Mouse (Mus musculus) liver, embryonic 13.5 days (tissue): ENCODE measurements around the gene Nceh1. TPM values are rescaled to one million over a fixed set of nuclear protein-coding genes. Genes with fewer than 3 reads are reported as not detected.

Experiments used
- ATAC-seq: fragments of 200-750 bp; cut with Nextera tagmentation; 2 replicates; pipeline ENCODE4 v1.8.0; 2017; ENCODE audit warnings: low read depth, mild to moderate bottlenecking, moderate number of reproducible peaks, moderate library complexity
- DNase-seq: peaks from one replicate; pipeline ENCODE4 v3.0.0; 2022
- H3K27ac ChIP-seq: fragments of 300-500 bp; sonication (generic); 2 replicates; pipeline ENCODE4 v1.5.1; 2015; ENCODE audit warnings: moderate library complexity, mild to moderate bottlenecking, inconsistent platforms
- H3K27me3 ChIP-seq: fragments of 300-500 bp; sonication (generic); 2 replicates; pipeline ENCODE4 v1.6.1; 2015; ENCODE audit warnings: mild to moderate bottlenecking, inconsistent platforms
- H3K36me3 ChIP-seq: fragments of 300-500 bp; sonication (generic); 2 replicates; pipeline ENCODE4 v1.6.1; 2015; ENCODE audit warnings: mild to moderate bottlenecking, inconsistent platforms
- H3K4me1 ChIP-seq: fragments of 300-500 bp; sonication (generic); replicated peaks from 2 replicates; pipeline ENCODE4 v1.6.1; 2015; ENCODE audit warnings: inconsistent platforms
- H3K4me2 ChIP-seq: fragments of 300-500 bp; sonication (generic); 2 replicates; pipeline ENCODE4 v1.6.1; 2015; ENCODE audit warnings: inconsistent platforms, mild to moderate bottlenecking, moderate library complexity
- H3K4me3 ChIP-seq: fragments of 300-500 bp; sonication (generic); replicated peaks from 2 replicates; pipeline ENCODE4 v1.5.1; 2015; ENCODE audit warnings: mild to moderate bottlenecking, inconsistent platforms
- H3K9ac ChIP-seq: fragments of 300-500 bp; sonication (generic); 2 replicates; pipeline ENCODE4 v1.6.1; 2015; ENCODE audit warnings: mild to moderate bottlenecking, inconsistent platforms
- H3K9me3 ChIP-seq: fragments of 300-500 bp; sonication (generic); replicated peaks from 2 replicates; pipeline ENCODE4 v1.6.1; 2016; ENCODE audit warnings: inconsistent platforms
- WGBS: fragments of 180-500 bp; shearing (Covaris S2); methylation state at CpG from one replicate; pipeline ENCODE4 v1.1.7; 2015; ENCODE audit not compliant: insufficient replicate concordance; 5-methylcytosine and 5-hydroxymethylcytosine counted together
- polyA plus RNA-seq: library from polyadenylated mRNA; unstranded; fragments of >200 nt; fragmentation: Nextera tagmentation; extraction: Ambion mirVana; gene quantifications from 2 replicates; pipeline ENCODE4 v1.2.1, GENCODE M21; 2015

Nceh1 gene
- polyA plus RNA-seq, 1 experiment from 2014 or later: 4.2 TPM

DNA sequence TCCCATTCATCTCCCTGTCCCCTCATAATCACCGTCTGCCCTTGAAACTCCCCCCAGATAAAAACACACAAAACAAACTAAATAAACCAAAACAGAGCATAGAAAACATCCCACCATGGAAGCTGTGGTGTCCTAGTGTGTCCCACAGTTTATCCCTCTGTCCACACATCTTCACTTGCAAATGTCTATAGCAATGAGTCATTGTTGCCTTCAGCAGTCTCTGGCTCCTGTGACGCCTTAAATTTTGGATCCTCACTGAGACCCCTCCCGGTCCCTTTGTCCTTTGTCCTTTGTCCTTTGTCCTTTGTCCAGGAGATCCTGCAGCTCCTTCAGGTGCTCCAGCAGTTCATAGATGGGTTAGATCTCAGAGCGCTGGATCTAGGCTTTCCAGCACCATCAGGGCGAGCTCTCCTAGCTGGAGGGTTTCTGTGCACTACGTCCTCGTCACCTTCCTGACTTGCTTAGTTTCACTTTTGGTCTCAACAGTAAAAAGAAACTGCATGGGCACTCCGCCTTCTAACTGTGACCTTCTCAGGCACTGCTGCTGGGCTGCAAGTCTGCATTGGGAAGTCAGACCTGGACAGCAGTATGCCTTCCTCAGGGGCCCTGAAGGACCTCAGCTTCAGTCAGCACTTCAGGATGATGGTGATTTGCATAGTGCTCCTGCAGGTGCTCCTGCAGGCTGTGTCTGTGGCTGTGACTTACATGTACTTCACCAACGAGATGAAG is 134.0 kb downstream of the Nceh1 start, which contains the start of gene Tnfsf10:
TSS of gene Tnfsf10 (plus strand) at position 470 of the 729 bp plus-strand sequence.
- H3K9ac ChIP-seq: 0 out of 2 replicates have a peak within 1 kb of the TSS, but pooled peaks have one; percentile 4
- DNase-seq: peak; percentile 4

DNA sequence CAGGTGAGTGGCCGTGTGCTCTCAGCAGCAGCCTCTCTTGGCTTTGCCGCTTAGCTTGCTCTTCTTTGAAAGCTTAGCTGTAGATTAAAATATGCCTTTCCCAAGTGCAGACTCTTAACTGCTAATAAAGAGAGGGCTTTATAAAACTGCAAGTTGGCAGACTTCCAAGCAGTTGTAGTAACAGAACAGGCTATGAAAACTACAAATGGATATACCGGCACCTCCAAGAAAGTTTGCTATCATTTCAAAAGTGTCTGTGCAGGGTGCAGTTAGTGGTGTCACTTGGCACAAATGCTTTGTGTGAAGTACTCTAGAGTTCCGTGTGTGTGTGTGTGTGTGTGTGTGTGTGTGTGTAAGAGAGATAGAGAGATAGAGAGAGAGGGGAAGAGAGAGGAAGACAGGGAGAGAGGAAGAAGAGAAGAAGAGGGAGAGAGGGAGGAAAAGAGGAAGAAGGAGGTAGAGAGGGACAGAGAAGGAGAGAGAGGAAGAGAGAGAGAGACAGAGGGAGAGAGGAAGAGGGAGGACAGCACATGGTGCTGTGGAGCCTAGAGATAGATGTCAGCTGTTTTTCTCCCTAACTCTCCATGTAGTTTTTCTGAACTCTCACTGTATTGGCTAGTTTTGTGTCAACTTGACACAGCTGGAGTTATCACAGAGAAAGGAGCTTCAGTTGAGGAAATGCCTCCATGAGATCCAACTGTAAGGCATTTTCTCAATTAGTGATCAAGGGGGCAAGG is 134.7 kb downstream of the Nceh1 start:
- H3K9me3 ChIP-seq: no peaks in the 10 kb centered on the region
- H3K4me1 ChIP-seq: peaks cover 12% of the 10 kb centered on the region; the same call in 1 of the 2 replicates
- peak overlapping the region; percentile 49 for H3K4me2 ChIP-seq
- H3K4me3 ChIP-seq: peak overlapping the region; percentile 33
- H3K27ac ChIP-seq: no peak overlapping the region
- no peaks in the 10 kb centered on the region for H3K27me3 ChIP-seq
- WGBS: 40% methylated on average over 4 of the region's 4 CpGs
- no peak for ATAC-seq
- H3K36me3 ChIP-seq: no peaks in the 10 kb centered on the region
- H3K9ac ChIP-seq: no peak overlapping the region
- DNase-seq: no peak

More for the DNA sequence above, 134.0 kb downstream of the Nceh1 start, which contains the start of gene Tnfsf10:
- no peaks in the 10 kb centered on the region for H3K9me3 ChIP-seq
- peak within 1 kb of the TSS; percentile 49 for H3K4me2 ChIP-seq
- H3K27ac ChIP-seq: no peak within 1 kb of the TSS
- H3K4me1 ChIP-seq: peaks cover 12% of the 10 kb centered on the region; the same call in 1 of the 2 replicates
- ATAC-seq: no peak
- 43% methylated on average over 9 of the region's 9 CpGs for WGBS
- peak within 1 kb of the TSS; percentile 33 for H3K4me3 ChIP-seq
- no peaks in the 10 kb centered on the region for H3K27me3 ChIP-seq
- no peaks in the 10 kb centered on the region for H3K36me3 ChIP-seq

DNA sequence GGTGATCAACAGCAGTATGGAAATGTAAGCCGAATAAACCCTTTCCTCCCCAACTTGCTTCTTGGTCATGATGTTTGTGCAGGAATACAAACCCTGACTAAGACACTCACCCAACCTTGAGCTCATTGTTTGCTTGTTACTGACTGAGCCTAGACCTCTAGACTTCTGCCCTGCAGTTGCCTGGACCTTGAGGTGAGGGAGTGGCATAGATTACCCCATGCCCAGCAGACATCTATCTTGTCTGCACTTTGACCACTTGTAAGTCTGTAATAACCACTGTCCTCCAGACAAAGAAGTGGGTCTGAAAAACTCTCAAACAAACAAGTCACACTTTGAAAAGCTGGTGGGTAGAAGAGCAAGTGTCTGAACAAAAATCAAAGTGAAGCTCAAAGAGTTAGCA is 136.9 kb downstream of the Nceh1 start:
- Histone ChIP-seq H3K36me3 (no peaks in the 10 kb centered on the region), H3K4me1 (peaks cover 9% of the 10 kb centered on the region; the same call in 1 of the 2 replicates), H3K27ac (no peak overlapping the region), H3K27me3 (no peaks in the 10 kb centered on the region), H3K4me2 (no peak overlapping the region), H3K4me3 (no peak overlapping the region), H3K9me3 (no peaks in the 10 kb centered on the region), H3K9ac (no peak overlapping the region)
- ATAC-seq: no peak
- DNase-seq: no peak
- 78% methylated on average over 1 of the region's 1 CpGs for WGBS

DNA sequence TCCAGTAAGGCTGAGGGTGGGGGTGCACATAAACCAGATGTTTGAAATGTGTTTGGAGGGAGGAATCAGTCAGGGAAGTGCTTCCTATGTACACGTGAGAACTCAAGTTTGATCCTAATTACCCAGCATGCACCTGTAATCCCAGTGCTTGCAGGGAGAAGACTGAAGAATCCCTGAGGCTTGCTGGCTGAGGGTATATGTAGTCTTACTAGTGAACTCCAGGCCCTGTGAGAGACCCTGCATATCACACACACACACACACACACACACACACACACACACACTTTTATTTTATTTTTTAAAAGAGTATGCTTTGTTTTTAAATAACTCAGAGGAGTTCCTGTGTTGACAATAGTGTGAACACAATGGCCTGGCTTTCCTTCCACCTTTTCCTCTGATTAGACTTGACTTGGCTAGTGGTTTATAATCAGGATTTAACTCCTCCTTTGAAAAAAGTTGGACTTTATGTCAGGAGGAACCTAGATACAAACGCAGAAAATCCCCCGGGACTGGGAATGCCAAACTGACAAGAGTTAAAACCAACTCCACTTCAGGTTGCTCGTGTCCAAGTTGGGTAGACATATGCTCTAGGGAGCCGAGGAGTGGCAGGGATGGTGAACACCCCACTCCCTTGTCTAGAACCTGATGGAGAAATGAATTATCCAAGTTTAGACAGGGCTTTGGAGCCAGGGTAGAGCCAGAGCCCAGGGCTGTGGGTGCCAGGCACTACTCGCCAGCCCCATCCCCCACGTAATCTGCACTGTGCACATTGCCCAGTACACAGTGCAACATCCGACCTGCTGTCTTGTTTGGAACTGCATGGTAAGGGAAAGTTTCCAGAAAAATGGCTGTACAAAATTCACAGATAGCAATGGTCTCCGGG is 138.1 kb downstream of the Nceh1 start:
- no peak overlapping the region for H3K4me2 ChIP-seq
- DNase-seq (no peak), ATAC-seq (no peak)
- peaks cover 9% of the 10 kb centered on the region; the same call in 1 of the 2 replicates for H3K4me1 ChIP-seq
- H3K9me3 ChIP-seq: no peaks in the 10 kb centered on the region
- H3K4me3 ChIP-seq: no peak overlapping the region
- no peak overlapping the region for H3K27ac ChIP-seq
- H3K27me3 ChIP-seq: no peaks in the 10 kb centered on the region
- no peaks in the 10 kb centered on the region for H3K36me3 ChIP-seq
- WGBS: 58% methylated on average over 9 of the region's 9 CpGs
- no peak overlapping the region for H3K9ac ChIP-seq

DNA sequence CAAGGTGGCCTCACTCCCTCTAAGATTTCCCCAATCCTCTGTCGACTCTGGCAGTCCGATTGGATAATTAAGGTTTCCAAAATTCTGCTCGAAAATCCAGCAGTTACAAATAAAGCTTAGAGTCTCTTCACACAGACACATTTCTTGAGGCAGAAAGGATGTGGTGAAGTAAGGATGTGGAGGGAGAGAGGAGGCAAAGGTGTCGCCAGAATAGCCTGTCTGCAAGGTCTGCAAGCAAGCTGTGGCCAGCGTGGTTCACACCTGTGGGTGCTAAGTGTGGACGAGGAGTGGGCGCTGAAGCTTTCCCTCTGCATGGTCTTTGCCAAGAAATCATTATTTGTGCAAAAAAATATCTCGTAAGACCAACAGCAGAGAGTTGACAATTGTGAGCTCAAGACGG is 139.8 kb downstream of the Nceh1 start:
- Histone ChIP-seq H3K27ac (no peak overlapping the region), H3K4me1 (no peaks in the 10 kb centered on the region), H3K4me2 (no peak overlapping the region), H3K27me3 (no peaks in the 10 kb centered on the region), H3K9me3 (no peaks in the 10 kb centered on the region), H3K4me3 (no peak overlapping the region), H3K9ac (no peak overlapping the region), H3K36me3 (no peaks in the 10 kb centered on the region)
- WGBS: 64% methylated on average over 9 of the region's 9 CpGs
- DNase-seq: no peak
- ATAC-seq: no peak

DNA sequence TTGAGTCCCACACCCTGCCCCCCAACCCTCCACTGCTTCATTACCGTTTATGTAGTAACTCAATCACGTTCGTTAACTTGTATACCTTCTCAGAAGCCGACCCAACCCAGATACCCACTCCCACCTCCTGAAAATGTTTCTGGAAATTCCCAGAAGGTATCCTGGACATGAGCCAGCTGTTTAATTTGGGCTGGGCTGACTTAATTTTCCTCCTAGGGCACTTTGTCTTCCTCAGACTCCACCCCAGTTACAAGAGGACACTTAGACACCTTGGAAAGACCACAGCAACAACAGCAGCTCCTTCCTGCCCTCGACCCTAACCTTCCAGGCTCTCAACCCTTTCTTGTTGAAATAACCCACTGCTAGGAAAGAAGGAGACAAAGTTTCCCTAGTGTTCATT is 140.8 kb downstream of the Nceh1 start:
- no peak for DNase-seq
- Histone ChIP-seq H3K36me3 (no peaks in the 10 kb centered on the region), H3K4me2 (no peak overlapping the region), H3K4me1 (no peaks in the 10 kb centered on the region), H3K4me3 (no peak overlapping the region), H3K9ac (no peak overlapping the region), H3K27ac (no peak overlapping the region), H3K9me3 (no peaks in the 10 kb centered on the region), H3K27me3 (no peaks in the 10 kb centered on the region)
- 62% methylated on average over 5 of the region's 5 CpGs for WGBS
- ATAC-seq: no peak

DNA sequence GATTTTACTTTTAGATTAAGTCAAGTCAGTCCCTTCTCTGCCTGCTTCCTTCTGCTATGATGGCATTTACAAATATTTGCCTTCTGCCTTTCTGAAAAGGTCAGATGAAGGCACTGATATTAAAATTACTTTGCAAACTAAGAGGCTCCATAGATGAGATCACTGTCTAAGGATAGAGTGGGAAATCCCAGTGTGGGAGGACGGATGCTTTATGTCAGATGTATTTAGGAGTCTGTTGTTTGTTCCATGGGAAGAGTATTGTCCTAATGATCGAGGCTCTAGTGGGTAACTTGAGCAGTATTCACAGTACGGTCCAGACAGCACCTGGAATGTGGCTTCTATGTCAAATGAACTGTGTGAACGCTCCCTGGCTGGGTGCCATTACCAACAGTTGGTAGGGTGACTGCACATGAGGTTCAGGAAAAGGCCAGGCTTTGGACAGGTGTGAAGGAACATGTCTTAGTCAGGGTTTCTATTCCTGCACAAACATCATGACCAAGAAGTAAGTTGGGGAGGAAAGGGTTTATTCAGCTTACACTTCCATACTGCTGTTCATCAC is 143.9 kb downstream of the Nceh1 start:
- WGBS: 57% methylated on average over 4 of the region's 4 CpGs
- ATAC-seq (no peak), DNase-seq (no peak)
- Histone ChIP-seq H3K4me2 (no peak overlapping the region), H3K9ac (no peak overlapping the region), H3K4me3 (no peak overlapping the region), H3K27ac (no peak overlapping the region), H3K9me3 (no peaks in the 10 kb centered on the region), H3K36me3 (no peaks in the 10 kb centered on the region), H3K27me3 (no peaks in the 10 kb centered on the region), H3K4me1 (no peaks in the 10 kb centered on the region)

DNA sequence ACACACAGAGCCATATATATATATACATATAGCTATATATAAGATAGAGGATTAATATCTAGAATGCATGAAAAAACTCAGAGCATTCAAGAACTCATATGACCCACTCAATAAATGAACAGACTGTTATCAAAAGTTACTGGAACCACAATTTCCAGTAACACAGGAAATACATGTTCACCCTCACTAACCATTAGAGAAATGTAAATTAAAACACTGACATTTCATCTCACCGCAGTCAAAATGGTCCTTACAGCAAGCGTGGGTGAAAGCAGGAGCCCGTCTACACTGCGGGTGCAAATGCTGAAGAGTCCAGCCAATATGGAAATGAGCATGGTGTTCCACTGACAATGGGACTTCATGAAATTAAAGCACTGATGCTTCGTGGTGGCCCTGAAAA is 147.9 kb downstream of the Nceh1 start:
- Histone ChIP-seq H3K9me3 (no peaks in the 10 kb centered on the region), H3K27me3 (no peaks in the 10 kb centered on the region), H3K36me3 (no peaks in the 10 kb centered on the region), H3K4me2 (no peak overlapping the region), H3K4me3 (no peak overlapping the region), H3K27ac (no peak overlapping the region), H3K4me1 (no peaks in the 10 kb centered on the region), H3K9ac (no peak overlapping the region)
- WGBS: 63% methylated on average over 5 of the region's 5 CpGs
- ATAC-seq (no peak), DNase-seq (no peak)

Other genes with a start within 250 kb of the Nceh1 start
- gene Ect2, start 29.1 kb upstream of the Nceh1 start, polyA plus RNA-seq: 34.5 and 47.4 TPM in 2 replicates
- gene Tnfsf10, start 134.1 kb downstream of the Nceh1 start, polyA plus RNA-seq: 0.05 and 0.14 TPM in 2 replicates
- not detected in 2 replicates for gene Ghsr, start 188.4 kb downstream of the Nceh1 start, polyA plus RNA-seq